Comparison of ENCODE assay signal across 27 mouse cellular contexts in genomic region chr12:72357667-72358420, GRCm38 (mm10). TPM values are rescaled to one million over a fixed set of nuclear protein-coding genes. Genes with fewer than 3 reads are reported as not detected.
DNase-seq lines count a peak whose midpoint lies in the region; ATAC-seq lines count a peak whose summit lies in the region.
"Had no signal": no experiment of that assay in that cellular context is flagged by ENCODE, and none has a peak within 500 bp of the region (broad histone marks: within the 10 kb centered on the region; RNA-seq: fewer than 3 reads in every experiment).

No protein-coding gene starts in this region.

- DNase-seq in cerebellum, postnatal 36 days, result no peak
- DNase-seq in hindbrain, embryonic 11.5 days (ENCODE audit: low spot score), result no peak
- peak; percentile 15 for DNase-seq in retina, embryonic 14.5 days (ENCODE audit: low spot score)
- no peak for DNase-seq in urinary bladder, postnatal 10 days (ENCODE audit: low spot score)
- DNase-seq in urinary bladder, adult 18-20 months (ENCODE audit: low spot score in 2 of 2), result no peak
- DNase-seq: adrenal gland, postnatal 36 days; cerebellum, adult 11-12 months; cerebellum, postnatal 25 days; gastrocnemius, postnatal 14 days; heart, adult 18-20 months; kidney, adult 2 months; liver; thymus, adult 2 months; thymus, postnatal 4 days had no signal

- H3K27ac ChIP-seq in hindbrain, embryonic 13.5 days, result peak overlapping the region; percentile 48
- H3K27ac ChIP-seq in hindbrain, embryonic 11.5 days (ENCODE audit: low read depth, low read length), result no peak overlapping the region
- peak overlapping the region; percentile 60 for H3K27ac ChIP-seq in hindbrain, embryonic 15.5 days (replicated peaks)
- H3K27ac ChIP-seq: embryonic facial prominence, embryonic 15.5 days; forebrain, embryonic 15.5 days; kidney, postnatal 0 days; limb, embryonic 10.5 days; liver, embryonic 15.5 days; macrophage; stomach, postnatal 0 days had no signal

- no peak overlapping the region for H3K4me3 ChIP-seq in hindbrain, embryonic 13.5 days
- H3K4me3 ChIP-seq in hindbrain, embryonic 11.5 days (ENCODE audit: low read depth, low read length), result no peak overlapping the region
- H3K4me3 ChIP-seq in hindbrain, embryonic 15.5 days, result no peak overlapping the region
- H3K4me3 ChIP-seq: embryonic facial prominence, embryonic 15.5 days; forebrain, embryonic 15.5 days; limb, embryonic 10.5 days; liver, embryonic 15.5 days; myocyte had no signal

- ATAC-seq in cerebellum, adult (ENCODE audit: insufficient number of reproducible peaks, low FRiP score, low TSS enrichment), result peak; percentile 28; the same call in 1 of the 2 replicates
- no peak for ATAC-seq in hindbrain, embryonic 13.5 days (ENCODE audit: low FRiP score)
- no peak for ATAC-seq in hindbrain, embryonic 11.5 days (ENCODE audit: low FRiP score)
- no peak for ATAC-seq in hindbrain, embryonic 15.5 days (ENCODE audit: low FRiP score, low read depth)
- ATAC-seq: forebrain, embryonic 15.5 days; Patski had no signal

- H3K36me3 ChIP-seq in hindbrain, embryonic 13.5 days, result no peaks in the 10 kb centered on the region
- H3K36me3 ChIP-seq in hindbrain, embryonic 11.5 days (ENCODE audit: control insufficient read depth, insufficient read depth, low read length), result no peaks in the 10 kb centered on the region
- no peaks in the 10 kb centered on the region for H3K36me3 ChIP-seq in hindbrain, embryonic 15.5 days
- H3K36me3 ChIP-seq: embryonic facial prominence, embryonic 15.5 days; forebrain, embryonic 15.5 days; G1E; limb, embryonic 10.5 days; liver, embryonic 15.5 days had no signal

- no peaks in the 10 kb centered on the region for H3K9me3 ChIP-seq in hindbrain, embryonic 13.5 days
- H3K9me3 ChIP-seq in hindbrain, embryonic 11.5 days (ENCODE audit: control insufficient read depth, low read length), result no peaks in the 10 kb centered on the region
- H3K9me3 ChIP-seq in hindbrain, embryonic 15.5 days, result no peaks in the 10 kb centered on the region
- H3K9me3 ChIP-seq: embryonic facial prominence, embryonic 15.5 days; forebrain, embryonic 15.5 days; G1E; limb, embryonic 10.5 days; liver, embryonic 15.5 days had no signal

- peaks cover 45% of the 10 kb centered on the region for H3K4me1 ChIP-seq in hindbrain, embryonic 13.5 days (replicated peaks)
- H3K4me1 ChIP-seq in hindbrain, embryonic 11.5 days (replicated peaks; ENCODE audit: control insufficient read depth, insufficient read depth, low read length), result no peaks in the 10 kb centered on the region
- H3K4me1 ChIP-seq in hindbrain, embryonic 15.5 days (replicated peaks), result peaks cover 18% of the 10 kb centered on the region
- H3K4me1 ChIP-seq: embryonic facial prominence, embryonic 15.5 days; liver, embryonic 15.5 days had no signal

- no peaks in the 10 kb centered on the region for H3K27me3 ChIP-seq in hindbrain, embryonic 13.5 days
- H3K27me3 ChIP-seq in hindbrain, embryonic 11.5 days (ENCODE audit: control insufficient read depth, insufficient read depth, low read length), result no peaks in the 10 kb centered on the region
- no peaks in the 10 kb centered on the region for H3K27me3 ChIP-seq in hindbrain, embryonic 15.5 days
- H3K27me3 ChIP-seq: embryonic facial prominence, embryonic 15.5 days; forebrain, embryonic 15.5 days; liver, embryonic 15.5 days; Patski had no signal

- no peak overlapping the region for H3K4me2 ChIP-seq in hindbrain, embryonic 13.5 days
- no peak overlapping the region for H3K4me2 ChIP-seq in hindbrain, embryonic 11.5 days (replicated peaks; ENCODE audit: low read depth, low read length)
- no peak overlapping the region for H3K4me2 ChIP-seq in hindbrain, embryonic 15.5 days
- H3K4me2 ChIP-seq: embryonic facial prominence, embryonic 15.5 days; forebrain, embryonic 15.5 days; liver, embryonic 15.5 days had no signal

- WGBS in hindbrain, embryonic 13.5 days, result 44% methylated on average over 11 of the region's 11 CpGs
- 47% methylated on average over 11 of the region's 11 CpGs for WGBS in hindbrain, embryonic 11.5 days
- WGBS in hindbrain, embryonic 15.5 days, result 38% methylated on average over 11 of the region's 11 CpGs

- H3K9ac ChIP-seq in hindbrain, embryonic 13.5 days, result no peak overlapping the region
- no peak overlapping the region for H3K9ac ChIP-seq in hindbrain, embryonic 11.5 days (ENCODE audit: low read depth, low read length)
- H3K9ac ChIP-seq in hindbrain, embryonic 15.5 days, result no peak overlapping the region
- H3K9ac ChIP-seq: embryonic facial prominence, embryonic 15.5 days; forebrain, embryonic 15.5 days; liver, embryonic 15.5 days had no signal

RNA-seq across cellular contexts. Expression of gene Rtn1, which starts 51.0 kb away (rescaled TPM):
- 2,446 and 2,546 TPM in 2 replicates for polyA plus RNA-seq in hindbrain, embryonic 13.5 days (2015; fragmentation: Nextera tagmentation; extraction: Ambion mirVana)
- 488 and 505 TPM in 2 replicates for polyA plus RNA-seq in hindbrain, embryonic 11.5 days (2014; fragmentation: Nextera tagmentation; extraction: Ambion mirVana)
- 2,935 and 3,200 TPM in 2 replicates for polyA plus RNA-seq in hindbrain, embryonic 15.5 days (2015; fragmentation: Nextera tagmentation; extraction: Ambion mirVana)
- polyA plus RNA-seq: G1E, myocyte had no signal
